Mouse (Mus musculus): ENCODE measurements around the gene Cers6. TPM values are rescaled to one million over a fixed set of nuclear protein-coding genes. Genes with fewer than 3 reads are reported as not detected.

The Cers6 gene
- polyA plus RNA-seq, 1 experiment from 2014 or later = 34.6 TPM

GRCm38 (mm10) chr2:68992629-68993028 is 131.4 kb downstream of the Cers6 start:
- Histone ChIP-seq H3K9me3 (ENCODE audit: control insufficient read depth, low read length) (no peaks in the 10 kb centered on the region), H3K9ac (ENCODE audit: low read length) (no peak overlapping the region), H3K36me3 (ENCODE audit: control insufficient read depth, insufficient read depth, low read length) (no peaks in the 10 kb centered on the region), H3K4me1 (replicated peaks; ENCODE audit: control insufficient read depth, insufficient read depth, low read length) (no peaks in the 10 kb centered on the region), H3K27ac (ENCODE audit: low read depth, low read length) (no peak overlapping the region), H3K4me2 (ENCODE audit: low read depth, low read length, severe bottlenecking) (no peak overlapping the region), H3K4me3 (ENCODE audit: low read depth, low read length) (no peak overlapping the region), H3K27me3 (ENCODE audit: control insufficient read depth, insufficient read depth, low read length) (no peaks in the 10 kb centered on the region)
- DNase-seq (ENCODE audit: low spot score) (no peak), ATAC-seq (replicated peaks; ENCODE audit: low FRiP score) (no peak)
- 96% methylated on average over 5 of the region's 5 CpGs for WGBS

DNA sequence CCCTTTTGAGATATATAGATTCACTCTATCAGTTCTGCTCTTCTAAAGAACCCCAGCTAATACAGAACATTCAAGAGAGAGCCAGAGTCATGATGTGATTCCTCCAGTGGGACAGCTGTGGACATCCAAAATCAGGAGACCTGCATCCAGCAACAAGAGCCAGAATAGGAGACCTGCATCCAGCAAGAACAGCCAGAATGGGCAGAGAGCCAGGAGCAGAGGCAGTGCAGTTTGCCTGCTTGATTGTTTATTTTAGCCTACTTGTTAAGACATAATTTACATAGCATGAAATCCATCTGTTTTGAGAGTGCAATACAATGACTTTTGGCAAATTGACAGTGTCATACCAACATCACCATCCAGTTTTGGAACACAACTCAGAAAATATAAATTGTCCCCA is 133.2 kb downstream of the Cers6 start:
- no peaks in the 10 kb centered on the region for H3K9me3 ChIP-seq (ENCODE audit: control insufficient read depth, low read length)
- H3K4me1 ChIP-seq (replicated peaks; ENCODE audit: control insufficient read depth, insufficient read depth, low read length) = no peaks in the 10 kb centered on the region
- no peak for ATAC-seq (replicated peaks; ENCODE audit: low FRiP score)
- H3K27me3 ChIP-seq (ENCODE audit: control insufficient read depth, insufficient read depth, low read length) = no peaks in the 10 kb centered on the region
- H3K4me3 ChIP-seq (ENCODE audit: low read depth, low read length) = no peak overlapping the region
- no peaks in the 10 kb centered on the region for H3K36me3 ChIP-seq (ENCODE audit: control insufficient read depth, insufficient read depth, low read length)
- H3K9ac ChIP-seq (ENCODE audit: low read length) = no peak overlapping the region
- H3K27ac ChIP-seq (ENCODE audit: low read depth, low read length) = no peak overlapping the region
- no peak for DNase-seq (ENCODE audit: low spot score)
- H3K4me2 ChIP-seq (ENCODE audit: low read depth, low read length, severe bottlenecking) = no peak overlapping the region

- H3K27me3 ChIP-seq (ENCODE audit: control insufficient read depth, insufficient read depth, low read length) = no peaks in the 10 kb centered on the region
- DNase-seq (ENCODE audit: low spot score) = no peak
- ATAC-seq (replicated peaks; ENCODE audit: low FRiP score) = no peak
- H3K36me3 ChIP-seq (ENCODE audit: control insufficient read depth, insufficient read depth, low read length) = no peaks in the 10 kb centered on the region
- no peak overlapping the region for H3K9ac ChIP-seq (ENCODE audit: low read length)
- H3K27ac ChIP-seq (ENCODE audit: low read depth, low read length) = no peak overlapping the region
- no peak overlapping the region for H3K4me3 ChIP-seq (ENCODE audit: low read depth, low read length)
- no peak overlapping the region for H3K4me2 ChIP-seq (ENCODE audit: low read depth, low read length, severe bottlenecking)
- H3K9me3 ChIP-seq (ENCODE audit: control insufficient read depth, low read length) = no peaks in the 10 kb centered on the region
- no peaks in the 10 kb centered on the region for H3K4me1 ChIP-seq (replicated peaks; ENCODE audit: control insufficient read depth, insufficient read depth, low read length)
Measured at GRCm38 (mm10) chr2:68995723-68996122, 134.5 kb downstream of the Cers6 start.

GRCm38 (mm10) chr2:68996268-68996667 is 135.0 kb downstream of the Cers6 start:
- ATAC-seq (replicated peaks; ENCODE audit: low FRiP score) (no peak), DNase-seq (ENCODE audit: low spot score) (no peak)
- no peaks in the 10 kb centered on the region for H3K4me1 ChIP-seq (replicated peaks; ENCODE audit: control insufficient read depth, insufficient read depth, low read length)
- H3K27me3 ChIP-seq (ENCODE audit: control insufficient read depth, insufficient read depth, low read length) = no peaks in the 10 kb centered on the region
- no peak overlapping the region for H3K4me3 ChIP-seq (ENCODE audit: low read depth, low read length)
- WGBS = 94% methylated on average over 1 of the region's 1 CpGs
- H3K4me2 ChIP-seq (ENCODE audit: low read depth, low read length, severe bottlenecking) = no peak overlapping the region
- H3K9ac ChIP-seq (ENCODE audit: low read length) = no peak overlapping the region
- H3K36me3 ChIP-seq (ENCODE audit: control insufficient read depth, insufficient read depth, low read length) = no peaks in the 10 kb centered on the region
- no peaks in the 10 kb centered on the region for H3K9me3 ChIP-seq (ENCODE audit: control insufficient read depth, low read length)
- no peak overlapping the region for H3K27ac ChIP-seq (ENCODE audit: low read depth, low read length)

GRCm38 (mm10) chr2:69004001-69004400 is 142.8 kb downstream of the Cers6 start:
- Histone ChIP-seq H3K4me1 (replicated peaks; ENCODE audit: control insufficient read depth, insufficient read depth, low read length) (no peaks in the 10 kb centered on the region), H3K9me3 (ENCODE audit: control insufficient read depth, low read length) (no peaks in the 10 kb centered on the region), H3K4me3 (ENCODE audit: low read depth, low read length) (no peak overlapping the region), H3K27ac (ENCODE audit: low read depth, low read length) (no peak overlapping the region), H3K4me2 (ENCODE audit: low read depth, low read length, severe bottlenecking) (no peak overlapping the region), H3K9ac (ENCODE audit: low read length) (no peak overlapping the region), H3K27me3 (ENCODE audit: control insufficient read depth, insufficient read depth, low read length) (no peaks in the 10 kb centered on the region), H3K36me3 (ENCODE audit: control insufficient read depth, insufficient read depth, low read length) (no peaks in the 10 kb centered on the region)
- WGBS = 77% methylated on average over 5 of the region's 5 CpGs
- ATAC-seq (replicated peaks; ENCODE audit: low FRiP score) (no peak), DNase-seq (ENCODE audit: low spot score) (no peak)

GRCm38 (mm10) chr2:69011392-69011791 is 150.2 kb downstream of the Cers6 start:
- Histone ChIP-seq H3K4me3 (ENCODE audit: low read depth, low read length) (no peak overlapping the region), H3K4me2 (ENCODE audit: low read depth, low read length, severe bottlenecking) (no peak overlapping the region), H3K36me3 (ENCODE audit: control insufficient read depth, insufficient read depth, low read length) (no peaks in the 10 kb centered on the region), H3K4me1 (replicated peaks; ENCODE audit: control insufficient read depth, insufficient read depth, low read length) (peaks cover 2% of the 10 kb centered on the region; the same call in 1 of the 2 replicates), H3K27me3 (ENCODE audit: control insufficient read depth, insufficient read depth, low read length) (no peaks in the 10 kb centered on the region), H3K9ac (ENCODE audit: low read length) (no peak overlapping the region), H3K27ac (ENCODE audit: low read depth, low read length) (no peak overlapping the region), H3K9me3 (ENCODE audit: control insufficient read depth, low read length) (no peaks in the 10 kb centered on the region)
- no peak for DNase-seq (ENCODE audit: low spot score)
- WGBS = 52% methylated on average over 7 of the region's 7 CpGs
- ATAC-seq (replicated peaks; ENCODE audit: low FRiP score) = peak; percentile 91

DNA sequence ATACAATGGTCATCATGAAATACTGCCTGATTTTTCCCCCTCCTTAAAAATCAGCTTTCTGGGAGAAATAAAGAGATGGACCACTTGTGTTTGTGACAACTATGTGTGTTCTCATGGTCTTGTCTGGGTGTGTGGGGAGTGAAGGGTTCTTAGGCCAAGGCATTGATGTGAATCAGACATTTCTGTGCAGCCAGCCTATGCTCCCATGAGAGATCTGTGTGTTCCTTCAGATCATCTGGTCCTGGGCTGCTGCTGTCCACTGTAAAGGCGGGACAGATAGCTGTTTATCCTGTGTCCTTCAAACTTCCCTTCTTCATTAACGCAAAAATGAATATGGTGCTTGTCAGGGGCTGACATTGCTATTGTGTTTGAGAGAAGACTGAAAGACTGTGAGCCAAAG is 150.6 kb downstream of the Cers6 start:
- no peak overlapping the region for H3K4me3 ChIP-seq (ENCODE audit: low read depth, low read length)
- H3K27ac ChIP-seq (ENCODE audit: low read depth, low read length) = peak overlapping the region; percentile 50; the same call in 1 of the 2 replicates
- no peak for DNase-seq (ENCODE audit: low spot score)
- no peaks in the 10 kb centered on the region for H3K27me3 ChIP-seq (ENCODE audit: control insufficient read depth, insufficient read depth, low read length)
- peak; percentile 27; the same call in 1 of the 2 replicates for ATAC-seq (replicated peaks; ENCODE audit: low FRiP score)
- peaks cover 2% of the 10 kb centered on the region; the same call in 1 of the 2 replicates for H3K4me1 ChIP-seq (replicated peaks; ENCODE audit: control insufficient read depth, insufficient read depth, low read length)
- H3K4me2 ChIP-seq (ENCODE audit: low read depth, low read length, severe bottlenecking) = no peak overlapping the region
- no peaks in the 10 kb centered on the region for H3K36me3 ChIP-seq (ENCODE audit: control insufficient read depth, insufficient read depth, low read length)
- H3K9ac ChIP-seq (ENCODE audit: low read length) = no peak overlapping the region
- WGBS = 76% methylated on average over 2 of the region's 2 CpGs
- H3K9me3 ChIP-seq (ENCODE audit: control insufficient read depth, low read length) = no peaks in the 10 kb centered on the region

GRCm38 (mm10) chr2:69014241-69014640 is 153.0 kb downstream of the Cers6 start:
- DNase-seq (ENCODE audit: low spot score) (no peak), ATAC-seq (replicated peaks; ENCODE audit: low FRiP score) (no peak)
- H3K4me2 ChIP-seq (ENCODE audit: low read depth, low read length, severe bottlenecking) = no peak overlapping the region
- H3K27ac ChIP-seq (ENCODE audit: low read depth, low read length) = no peak overlapping the region
- H3K36me3 ChIP-seq (ENCODE audit: control insufficient read depth, insufficient read depth, low read length) = no peaks in the 10 kb centered on the region
- 96% methylated on average over 9 of the region's 9 CpGs for WGBS
- no peaks in the 10 kb centered on the region for H3K9me3 ChIP-seq (ENCODE audit: control insufficient read depth, low read length)
- peaks cover 2% of the 10 kb centered on the region; the same call in 1 of the 2 replicates for H3K4me1 ChIP-seq (replicated peaks; ENCODE audit: control insufficient read depth, insufficient read depth, low read length)
- H3K9ac ChIP-seq (ENCODE audit: low read length) = no peak overlapping the region
- H3K27me3 ChIP-seq (ENCODE audit: control insufficient read depth, insufficient read depth, low read length) = no peaks in the 10 kb centered on the region
- no peak overlapping the region for H3K4me3 ChIP-seq (ENCODE audit: low read depth, low read length)

DNA sequence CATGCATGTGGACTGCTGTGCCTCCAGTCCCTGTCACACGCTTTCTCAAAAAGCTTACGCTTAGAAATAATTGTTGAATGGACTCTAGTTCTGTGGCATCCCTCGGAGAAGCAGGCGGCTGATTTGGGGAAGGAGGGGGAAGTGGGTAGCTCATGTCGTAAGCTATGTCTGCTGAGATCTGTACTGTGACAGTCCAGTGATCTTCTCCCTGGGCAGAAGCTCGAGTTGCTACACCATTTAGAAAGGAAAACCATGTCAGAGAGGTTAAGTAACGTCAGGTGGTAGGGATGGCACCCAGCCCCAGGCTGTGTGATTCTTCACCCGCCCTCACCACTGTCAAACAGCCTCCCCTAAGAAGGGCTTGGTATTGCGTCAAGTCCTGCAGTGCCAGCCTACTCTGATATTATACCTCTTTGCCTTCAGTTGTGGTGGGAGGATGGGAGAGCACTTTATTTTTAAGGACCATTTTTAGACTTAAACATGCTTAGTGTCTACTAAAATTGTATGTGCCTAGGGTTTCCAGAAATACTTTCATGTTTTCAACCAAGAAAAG is 154.0 kb downstream of the Cers6 start:
- no peaks in the 10 kb centered on the region for H3K36me3 ChIP-seq (ENCODE audit: control insufficient read depth, insufficient read depth, low read length)
- no peaks in the 10 kb centered on the region for H3K27me3 ChIP-seq (ENCODE audit: control insufficient read depth, insufficient read depth, low read length)
- H3K4me3 ChIP-seq (ENCODE audit: low read depth, low read length) = no peak overlapping the region
- no peak overlapping the region for H3K4me2 ChIP-seq (ENCODE audit: low read depth, low read length, severe bottlenecking)
- no peak for ATAC-seq (replicated peaks; ENCODE audit: low FRiP score)
- H3K9me3 ChIP-seq (ENCODE audit: control insufficient read depth, low read length) = no peaks in the 10 kb centered on the region
- 81% methylated on average over 9 of the region's 9 CpGs for WGBS
- peaks cover 2% of the 10 kb centered on the region; the same call in 1 of the 2 replicates for H3K4me1 ChIP-seq (replicated peaks; ENCODE audit: control insufficient read depth, insufficient read depth, low read length)
- no peak overlapping the region for H3K9ac ChIP-seq (ENCODE audit: low read length)
- no peak overlapping the region for H3K27ac ChIP-seq (ENCODE audit: low read depth, low read length)
- no peak for DNase-seq (ENCODE audit: low spot score)

All from forebrain, embryonic 11.5 days (tissue).